Mouse (Mus musculus): ENCODE data around the gene Cep57l1.

Gene Cep57l1

DNA sequence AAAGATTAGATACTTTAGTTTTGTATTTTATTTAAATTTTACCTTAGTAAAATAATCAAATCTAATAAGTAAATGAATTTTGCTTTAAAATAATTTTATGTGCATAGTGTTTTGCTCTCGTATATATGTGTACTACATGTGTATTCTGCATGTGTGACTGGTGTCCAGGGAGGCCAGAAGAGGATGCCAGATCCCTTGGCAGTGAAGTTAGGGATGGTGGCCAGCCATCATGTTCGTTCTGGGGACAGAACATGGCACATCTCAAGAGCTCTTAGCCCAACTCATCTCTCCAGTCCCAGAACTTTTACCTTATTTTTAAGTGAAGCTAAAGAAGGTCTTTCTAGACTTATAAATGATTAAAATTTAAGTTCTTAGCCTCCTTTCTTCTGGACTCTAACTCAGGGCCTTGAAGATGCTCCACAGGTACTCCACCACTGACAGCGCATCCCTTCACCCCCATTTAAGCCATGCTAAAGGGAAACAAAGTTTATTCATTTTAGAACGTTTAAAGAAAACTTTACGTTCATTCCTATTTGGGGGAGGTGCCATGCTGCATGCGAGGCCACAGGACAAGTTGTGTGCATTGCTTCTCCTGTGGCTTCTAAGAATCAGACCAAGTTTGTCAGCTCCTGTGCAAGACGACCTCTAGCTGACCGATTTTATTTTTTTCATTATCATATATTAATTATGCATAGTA, 8.5 kb upstream of the Cep57l1 start:
- DNase-seq (ENCODE audit: extremely low read depth, low read depth, low spot score) = no peak

DNA sequence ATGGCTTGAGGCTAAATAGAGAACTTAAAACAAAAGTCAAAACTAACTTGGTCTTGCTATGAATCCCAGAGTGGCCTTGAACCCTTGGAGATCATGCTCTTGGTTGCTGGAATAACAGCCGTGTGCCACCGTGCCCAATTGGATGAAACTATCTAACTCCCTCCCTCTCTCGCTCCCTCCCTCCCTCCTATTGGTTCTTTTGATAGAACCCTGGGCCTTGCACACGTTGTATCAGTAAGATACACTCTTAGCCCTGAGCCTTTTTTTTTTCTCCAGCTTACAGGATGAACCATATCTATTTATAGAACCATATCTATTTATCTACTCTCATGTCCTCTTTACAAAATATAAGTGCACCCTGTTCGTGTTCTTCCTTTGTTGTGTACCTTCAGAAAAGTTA, 6.8 kb upstream of the Cep57l1 start:
- no peak for DNase-seq (ENCODE audit: extremely low read depth, low read depth, low spot score)

DNA sequence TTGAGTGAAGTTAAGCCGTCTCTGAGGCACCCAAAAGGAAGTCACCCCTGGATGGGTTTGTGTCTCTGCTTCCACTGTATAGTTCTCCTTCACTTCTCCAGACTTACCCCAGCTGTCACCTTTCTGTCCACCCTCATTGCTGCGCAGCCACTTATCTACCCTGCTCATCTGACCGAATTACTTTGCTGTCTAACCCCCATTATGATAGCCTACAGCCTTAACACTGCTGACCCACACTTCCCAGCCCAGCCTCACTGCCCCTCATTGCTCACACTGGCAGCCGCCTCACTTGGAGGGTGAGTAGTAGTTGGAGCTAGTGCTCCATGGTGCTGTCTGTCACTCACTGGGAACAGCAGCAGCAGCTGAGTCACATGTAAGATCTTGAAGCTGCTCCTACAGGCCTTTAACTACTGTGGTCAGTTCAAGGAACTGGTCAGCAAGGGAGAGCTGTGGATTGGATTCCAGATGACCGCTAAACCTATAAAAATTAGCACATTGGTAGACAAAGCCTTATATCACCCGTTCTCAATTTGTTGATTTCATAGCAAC, 4.7 kb upstream of the Cep57l1 start:
- DNase-seq (ENCODE audit: extremely low read depth, low read depth, low spot score) = no peak

DNA sequence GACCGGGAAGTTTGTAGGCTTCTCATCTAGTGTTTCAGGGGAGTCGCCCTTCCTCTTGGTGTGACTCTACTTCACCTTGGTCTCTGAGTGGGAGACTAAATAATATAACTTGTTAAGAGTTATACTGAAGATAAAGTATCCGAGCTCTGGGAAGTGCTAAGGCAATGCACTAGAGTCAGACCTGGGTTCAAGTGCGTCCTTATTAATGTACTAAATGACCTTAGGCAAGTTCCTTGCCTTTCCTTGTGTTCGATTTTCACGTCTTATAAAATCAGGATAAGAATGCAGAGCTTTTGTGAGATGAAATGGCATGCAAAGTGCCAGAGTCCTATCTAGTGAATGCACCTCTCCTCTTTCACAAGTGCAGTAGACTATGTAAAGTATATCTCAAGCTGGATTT, 2.9 kb upstream of the Cep57l1 start:
- DNase-seq (ENCODE audit: extremely low read depth, low read depth, low spot score) = no peak

DNA sequence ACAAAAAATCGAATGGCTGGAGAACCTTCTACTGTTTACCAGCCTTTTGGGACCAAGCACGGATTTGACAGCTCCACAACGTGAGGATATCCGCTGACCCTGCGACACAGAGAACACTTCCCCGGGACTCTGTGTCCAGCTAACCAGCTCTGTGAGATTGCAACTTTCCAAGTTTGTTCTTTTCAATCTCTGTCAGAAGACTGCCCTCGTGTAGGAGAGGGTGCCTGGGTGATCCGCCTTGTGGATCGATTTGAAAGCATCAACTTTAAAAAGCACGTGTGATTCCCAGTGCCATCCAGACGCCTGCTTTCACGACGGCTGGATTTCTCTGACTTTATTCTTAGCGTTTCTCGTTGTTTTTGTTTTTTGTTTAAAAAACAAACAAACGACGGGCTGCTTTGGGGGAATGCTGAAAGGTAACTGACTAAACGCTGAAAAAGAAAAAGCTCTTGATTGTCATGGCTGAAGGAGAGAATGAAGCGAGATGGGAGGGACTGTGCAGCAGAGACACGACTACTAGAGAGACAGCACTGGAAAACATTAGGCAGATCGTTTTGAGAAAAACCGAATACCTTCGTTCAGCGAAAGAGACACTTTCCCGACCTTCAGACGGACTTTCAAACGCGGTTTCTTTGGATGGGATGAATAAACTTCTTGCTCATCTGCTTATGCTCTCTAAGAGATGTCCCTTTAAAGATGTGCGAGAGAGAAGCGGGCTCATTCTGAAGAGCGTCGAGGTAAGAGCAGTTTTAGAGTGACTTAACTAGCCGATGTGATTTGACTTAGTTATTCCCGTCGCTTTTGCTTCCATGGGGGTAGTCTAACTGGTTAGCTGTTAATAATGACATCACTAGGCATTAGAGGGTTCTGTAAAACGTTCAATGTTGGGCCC, 1.1 kb upstream of the Cep57l1 start:
- DNase-seq (ENCODE audit: extremely low read depth, low read depth, low spot score) = no peak

DNA sequence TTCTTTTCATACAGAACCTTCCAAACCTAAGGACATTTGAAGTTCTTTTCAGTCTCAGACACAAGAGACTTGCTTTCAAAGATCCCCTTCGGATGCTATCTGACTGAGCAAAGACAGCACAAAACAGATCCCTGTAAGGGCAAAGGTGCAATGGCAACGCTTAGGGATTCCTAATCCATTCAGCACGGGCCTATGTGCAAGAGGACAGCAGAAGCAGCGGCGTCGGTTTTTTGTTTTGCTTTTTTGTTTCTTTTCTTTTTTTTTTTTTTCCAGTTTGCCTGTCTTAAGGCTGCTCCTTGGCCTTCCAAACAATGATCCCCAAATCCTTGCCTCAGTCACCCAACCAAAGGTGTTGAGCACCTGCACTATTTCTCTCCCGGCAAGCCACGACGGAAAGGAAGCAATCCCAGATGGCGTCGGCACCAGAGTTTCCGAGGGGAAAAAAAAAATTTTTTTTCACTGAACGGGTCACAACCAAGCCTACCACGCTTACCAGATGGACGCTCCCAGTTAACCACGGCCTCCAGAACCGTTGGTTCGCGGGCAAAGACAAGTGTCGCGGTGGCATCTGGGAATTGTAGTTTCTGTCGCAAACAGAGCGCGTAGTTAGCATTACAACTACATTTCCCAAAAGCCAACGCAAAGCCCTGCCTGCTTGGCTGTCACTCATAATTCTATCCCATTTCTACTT, 446 bp downstream of the Cep57l1 start:
- DNase-seq (ENCODE audit: extremely low read depth, low read depth, low spot score) = no peak

DNA sequence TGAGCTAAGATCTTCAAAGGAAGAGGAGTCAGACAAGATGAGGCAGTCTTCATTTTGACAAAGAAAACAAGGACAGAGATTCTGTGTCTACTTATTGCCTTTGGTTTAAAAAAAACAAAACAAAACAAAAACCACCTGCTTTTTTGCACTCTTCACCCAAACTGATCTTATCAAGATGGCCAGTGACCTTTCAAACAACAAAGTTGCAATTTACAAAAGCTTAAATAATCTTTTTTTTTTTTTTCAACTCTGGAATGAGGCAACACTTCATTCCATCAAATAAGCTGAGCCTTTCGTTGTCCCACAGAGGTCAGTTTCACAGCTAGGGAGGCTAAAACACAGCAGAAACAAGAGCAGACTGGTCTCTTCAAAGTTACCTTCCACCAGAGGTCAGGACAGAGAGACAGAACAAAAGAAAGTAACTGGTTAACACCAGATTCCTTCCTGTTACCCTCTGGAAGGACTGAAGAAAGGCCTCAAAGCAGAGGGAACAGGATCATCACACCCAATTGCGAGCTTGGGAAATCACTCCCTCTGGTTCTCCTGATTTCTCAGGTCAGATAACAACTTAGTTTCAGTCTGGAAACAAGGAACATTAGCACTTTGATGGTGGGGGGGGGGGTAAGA, 3.8 kb downstream of the Cep57l1 start:
- no peak for DNase-seq (ENCODE audit: extremely low read depth, low read depth, low spot score)

DNA sequence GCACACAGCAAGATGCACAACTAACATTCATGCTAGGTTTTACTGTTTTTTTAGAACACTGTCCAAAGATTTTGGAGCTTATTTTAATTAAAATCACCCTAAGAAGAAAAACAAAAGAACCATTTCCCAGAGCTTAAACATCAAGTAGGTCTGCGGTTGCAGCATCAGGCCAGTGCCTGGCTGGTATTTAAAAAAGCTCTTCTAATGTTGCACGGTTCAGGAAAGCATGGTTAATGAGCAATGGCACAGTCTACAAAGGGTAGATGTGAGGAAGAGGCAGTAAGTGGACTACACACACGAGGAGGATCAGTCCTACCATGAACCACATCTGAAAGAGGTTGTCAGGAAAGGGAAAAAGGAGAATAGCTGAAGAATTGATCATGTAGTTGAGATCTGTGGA, 5.0 kb downstream of the Cep57l1 start:
- DNase-seq (ENCODE audit: extremely low read depth, low read depth, low spot score) = no peak

DNA sequence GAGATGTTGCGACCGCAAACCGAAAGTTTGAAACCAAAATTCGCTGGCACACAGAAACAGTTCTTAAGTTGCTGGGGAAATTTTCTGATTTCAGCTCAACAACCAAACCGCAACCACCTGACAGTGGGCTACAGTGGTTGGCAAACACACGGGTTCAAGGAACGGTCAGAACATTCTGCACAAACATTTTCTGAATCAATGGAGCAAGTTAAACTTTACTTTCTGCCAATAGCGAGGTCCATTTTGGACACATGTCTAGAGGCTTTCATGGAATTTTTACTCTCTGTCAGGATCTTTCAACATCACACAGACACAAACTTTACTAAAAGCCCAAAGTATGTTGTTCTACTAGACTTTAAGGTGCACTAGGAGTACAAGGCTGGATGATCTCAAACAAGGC, 6.2 kb downstream of the Cep57l1 start:
- no peak for DNase-seq (ENCODE audit: extremely low read depth, low read depth, low spot score)

DNA sequence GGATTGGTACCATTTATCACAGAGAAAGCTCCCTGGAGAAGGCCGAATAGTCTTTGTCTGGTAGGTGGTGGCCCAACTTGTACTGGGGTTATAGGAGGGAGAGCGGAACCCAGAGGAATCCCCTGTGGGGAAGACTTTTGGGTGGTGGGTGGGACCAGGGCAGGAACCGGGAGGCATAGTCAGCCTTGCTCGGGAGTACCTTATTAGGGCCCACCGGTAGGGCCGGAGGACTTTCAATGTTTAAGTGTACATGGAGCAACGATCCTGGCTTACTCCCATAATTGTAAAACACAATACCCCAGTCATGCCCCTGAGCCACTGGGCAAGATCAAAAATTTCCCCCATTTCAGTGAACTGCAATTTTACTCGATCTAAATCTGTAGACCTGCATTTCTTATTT, 12.4 kb downstream of the Cep57l1 start:
- DNase-seq (ENCODE audit: extremely low read depth, low read depth, low spot score) = no peak

DNA sequence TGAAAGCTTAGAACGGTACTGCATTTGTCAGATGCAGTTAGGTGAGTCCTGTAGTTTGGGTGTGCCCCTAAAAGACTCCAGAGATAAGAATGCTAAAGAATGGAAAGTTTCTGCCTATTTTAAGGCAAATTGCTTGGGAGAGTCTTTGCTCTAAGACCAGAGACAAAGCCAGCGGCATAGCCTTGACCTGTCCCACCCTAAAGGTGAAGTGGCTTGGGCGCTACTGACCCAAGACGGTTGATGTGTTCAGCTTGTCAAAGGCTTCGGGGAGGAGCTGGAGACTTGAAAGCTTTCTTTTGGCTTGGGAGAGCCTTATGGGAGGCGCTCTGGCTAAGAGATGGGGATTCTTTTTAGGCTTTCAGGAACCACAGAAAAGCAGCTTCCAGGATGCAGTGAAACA, 17.3 kb downstream of the Cep57l1 start:
- DNase-seq (ENCODE audit: extremely low read depth, low read depth, low spot score) = no peak

DNA sequence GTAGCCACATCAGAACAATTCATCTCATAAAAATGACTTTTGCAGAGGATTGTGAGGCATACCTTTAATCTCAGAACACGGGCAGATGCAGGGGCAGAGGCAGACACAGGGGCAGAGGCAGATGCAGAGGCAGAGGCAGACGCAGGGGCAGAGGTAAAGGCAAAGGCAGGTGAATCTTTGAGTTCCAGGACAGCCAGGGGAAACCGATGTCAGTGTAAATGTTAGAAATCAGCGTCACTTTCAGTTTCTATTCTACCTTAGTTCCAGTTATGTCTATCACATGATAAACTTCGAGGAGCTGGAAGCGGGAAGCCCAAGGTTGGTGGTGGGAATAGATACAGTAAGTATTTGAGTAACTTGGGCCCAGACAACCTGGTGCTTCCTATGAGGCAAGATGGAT, 42.4 kb downstream of the Cep57l1 start:
- no peak for DNase-seq (ENCODE audit: extremely low read depth, low read depth, low spot score)

DNA sequence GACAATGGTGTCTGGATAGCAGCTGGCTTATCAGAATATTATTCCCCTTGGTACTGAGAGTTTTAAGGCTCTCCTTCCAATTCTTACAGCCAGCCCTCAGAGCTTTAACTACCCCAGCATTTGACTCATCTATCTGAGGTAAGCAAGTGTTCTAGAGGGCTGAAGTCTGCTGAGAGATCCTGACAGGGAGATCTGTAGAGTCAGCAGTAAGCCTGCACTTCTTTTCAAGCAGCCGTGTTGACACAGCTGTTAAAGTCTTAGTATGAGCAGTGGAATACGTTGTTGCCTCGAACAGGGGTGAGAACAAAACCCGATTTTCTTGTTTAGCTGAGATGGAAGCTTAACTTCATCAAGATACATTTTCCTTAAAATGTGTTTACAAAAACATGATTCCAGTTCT, 43.4 kb downstream of the Cep57l1 start:
- no peak for DNase-seq (ENCODE audit: extremely low read depth, low read depth, low spot score)

DNA sequence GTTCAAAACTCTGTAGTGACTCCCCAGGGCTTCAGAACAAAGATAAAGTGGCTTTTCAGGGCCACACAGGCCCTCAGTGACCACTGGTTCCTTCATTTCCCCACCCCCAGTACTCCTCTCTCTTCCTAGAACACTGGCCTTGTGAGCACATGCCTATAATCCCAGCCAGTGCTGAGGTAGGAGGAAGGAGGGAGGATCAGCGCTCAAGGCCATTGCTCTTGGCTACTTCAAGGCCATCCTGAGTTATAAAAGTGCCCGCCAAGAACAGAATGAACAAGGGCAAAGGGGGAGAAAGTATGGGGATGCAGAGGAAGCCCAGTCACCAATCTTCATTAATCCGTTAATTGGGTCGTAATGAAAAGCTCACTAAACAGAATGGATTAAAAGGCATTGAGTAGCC, 44.1 kb downstream of the Cep57l1 start:
- peak; percentile 11 for DNase-seq (ENCODE audit: extremely low read depth, low read depth, low spot score)

DNA sequence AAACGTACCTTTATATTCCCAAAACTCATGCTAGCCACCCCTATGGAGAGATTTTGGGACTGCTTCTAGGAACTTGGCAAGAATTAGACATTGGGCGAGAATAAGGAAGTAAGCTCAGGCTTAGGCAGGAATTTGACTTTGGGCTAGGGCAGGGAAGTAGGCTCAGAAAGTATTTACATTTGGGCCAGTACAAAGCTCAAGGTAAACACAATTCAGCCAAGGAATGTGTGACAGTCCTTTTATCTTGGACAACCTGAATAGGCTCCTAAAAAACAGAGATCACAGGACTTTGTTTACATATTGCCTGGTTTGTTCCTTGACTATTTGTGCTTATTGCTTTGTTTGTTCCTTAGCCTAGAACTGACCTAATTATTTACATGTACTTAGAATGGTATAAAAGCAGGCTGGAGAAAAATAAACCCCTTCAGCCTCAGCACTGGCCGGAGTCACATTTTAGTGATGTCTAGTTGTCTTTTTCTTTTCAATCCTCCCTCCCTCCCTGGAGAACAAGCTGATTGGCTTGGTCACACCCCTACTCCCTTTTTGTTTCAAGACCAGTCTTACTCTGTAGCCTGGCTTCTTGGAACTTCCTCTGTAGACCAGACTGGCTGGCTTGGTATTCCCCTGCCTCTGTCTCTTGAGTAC, 45.8 kb downstream of the Cep57l1 start:
- DNase-seq (ENCODE audit: extremely low read depth, low read depth, low spot score) = no peak

DNA sequence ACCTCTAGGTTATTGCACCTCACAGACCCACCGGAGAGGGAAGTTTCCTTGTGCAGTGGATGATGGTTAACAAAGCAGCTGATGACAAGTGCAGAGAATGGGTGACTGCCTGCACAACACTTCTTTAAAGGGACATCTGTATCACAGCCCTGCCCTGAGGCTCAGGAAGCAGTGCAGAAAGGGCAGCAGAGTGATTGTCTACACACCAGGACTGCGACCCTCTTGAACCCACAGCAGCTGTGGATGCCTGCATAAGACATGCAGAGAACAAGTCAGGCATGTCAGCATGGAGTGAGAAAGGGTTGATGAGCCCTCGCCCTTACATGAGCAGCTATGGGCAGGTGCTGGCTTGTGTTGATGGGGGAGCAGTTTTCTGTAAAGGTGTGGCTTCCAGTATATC, 48.8 kb downstream of the Cep57l1 start:
- DNase-seq (ENCODE audit: extremely low read depth, low read depth, low spot score) = no peak

DNA sequence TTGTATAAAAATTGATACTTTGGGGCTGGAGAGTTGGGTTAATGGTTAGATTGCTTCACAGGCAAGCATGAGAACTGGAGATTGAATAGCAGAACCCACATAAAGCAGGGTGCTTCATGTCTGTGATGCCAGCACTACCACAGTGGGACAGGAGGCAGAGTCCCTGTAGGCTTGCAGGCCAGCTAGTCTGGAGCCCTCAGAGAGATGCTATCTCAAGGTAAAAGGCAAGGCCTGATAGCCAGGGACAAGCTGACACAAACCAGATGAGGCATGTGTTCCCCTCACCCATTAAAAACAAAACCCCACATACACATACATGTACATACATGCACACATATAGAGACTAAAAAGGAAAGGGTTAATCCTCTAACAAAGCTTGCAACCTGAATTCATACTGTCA, 51.6 kb downstream of the Cep57l1 start:
- no peak for DNase-seq (ENCODE audit: extremely low read depth, low read depth, low spot score)

DNA sequence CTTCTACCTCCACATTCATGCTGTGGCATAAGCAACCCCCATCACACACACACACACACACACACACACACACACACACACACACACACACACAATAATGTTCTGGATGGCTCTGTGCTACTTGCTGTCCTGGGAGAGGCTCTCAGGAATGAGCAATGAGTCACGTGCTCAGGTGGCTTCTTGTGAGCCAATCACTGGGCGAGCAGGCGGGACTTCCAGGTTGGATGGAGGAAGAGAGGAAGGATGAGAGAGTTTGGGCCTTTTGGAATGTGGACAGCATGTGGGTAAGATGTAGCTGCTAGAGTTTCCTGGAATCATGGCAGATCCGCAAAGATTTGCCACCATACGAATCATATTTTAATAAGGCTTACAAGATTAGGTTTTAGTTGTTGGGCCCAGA, 52.4 kb downstream of the Cep57l1 start:
- DNase-seq (ENCODE audit: extremely low read depth, low read depth, low spot score) = no peak

DNA sequence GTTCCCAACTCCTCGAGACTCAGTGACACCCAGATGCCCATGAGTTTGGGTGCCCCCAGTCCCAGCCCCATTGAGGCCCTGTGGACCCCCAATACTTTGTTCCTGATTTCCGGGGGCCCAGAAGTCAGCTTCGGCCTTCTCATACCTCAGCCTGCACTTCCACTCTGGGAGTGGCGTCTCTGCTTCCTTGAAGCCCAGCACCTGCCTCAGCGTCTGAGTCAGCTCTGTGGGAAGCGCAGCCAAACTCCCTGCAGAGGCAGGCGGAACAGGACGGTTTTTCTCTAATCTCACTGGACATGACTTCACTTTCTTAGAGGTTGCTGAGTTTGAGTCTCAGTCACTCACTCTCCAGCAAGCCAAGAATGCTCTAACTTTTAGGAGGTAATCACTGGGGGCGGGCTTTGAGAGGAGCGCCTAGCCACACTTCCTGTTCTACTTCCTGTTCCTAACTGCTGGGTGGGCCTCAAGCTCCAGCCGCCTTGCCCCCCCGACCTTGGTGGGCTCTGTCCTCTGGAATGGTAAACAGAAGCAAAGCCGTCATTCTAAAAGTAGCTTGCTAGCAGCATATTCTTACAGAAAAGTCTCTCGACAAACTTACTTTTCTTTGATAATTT, 57.7 kb downstream of the Cep57l1 start:
- DNase-seq (ENCODE audit: extremely low read depth, low read depth, low spot score) = no peak

DNA sequence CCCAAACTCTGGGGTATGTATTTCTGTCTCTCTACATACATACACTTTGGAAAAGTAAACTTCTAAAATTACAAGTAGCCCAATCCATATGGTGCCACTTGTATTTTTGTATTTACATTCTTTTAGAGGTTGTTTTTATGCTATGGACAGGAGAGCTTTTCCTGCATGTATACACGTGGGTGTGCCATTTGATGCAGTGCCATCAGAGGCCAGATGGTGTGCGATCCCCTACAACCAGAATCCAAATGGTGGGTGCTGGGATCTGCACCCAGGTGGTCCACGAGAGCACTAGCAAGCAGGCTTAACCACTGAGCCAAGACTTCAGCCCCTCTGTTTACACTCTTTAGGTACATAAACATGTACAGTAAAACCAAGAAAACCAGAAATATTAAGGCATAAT, 60.4 kb downstream of the Cep57l1 start:
- DNase-seq (ENCODE audit: extremely low read depth, low read depth, low spot score) = no peak
